In the genomic region with DNA sequence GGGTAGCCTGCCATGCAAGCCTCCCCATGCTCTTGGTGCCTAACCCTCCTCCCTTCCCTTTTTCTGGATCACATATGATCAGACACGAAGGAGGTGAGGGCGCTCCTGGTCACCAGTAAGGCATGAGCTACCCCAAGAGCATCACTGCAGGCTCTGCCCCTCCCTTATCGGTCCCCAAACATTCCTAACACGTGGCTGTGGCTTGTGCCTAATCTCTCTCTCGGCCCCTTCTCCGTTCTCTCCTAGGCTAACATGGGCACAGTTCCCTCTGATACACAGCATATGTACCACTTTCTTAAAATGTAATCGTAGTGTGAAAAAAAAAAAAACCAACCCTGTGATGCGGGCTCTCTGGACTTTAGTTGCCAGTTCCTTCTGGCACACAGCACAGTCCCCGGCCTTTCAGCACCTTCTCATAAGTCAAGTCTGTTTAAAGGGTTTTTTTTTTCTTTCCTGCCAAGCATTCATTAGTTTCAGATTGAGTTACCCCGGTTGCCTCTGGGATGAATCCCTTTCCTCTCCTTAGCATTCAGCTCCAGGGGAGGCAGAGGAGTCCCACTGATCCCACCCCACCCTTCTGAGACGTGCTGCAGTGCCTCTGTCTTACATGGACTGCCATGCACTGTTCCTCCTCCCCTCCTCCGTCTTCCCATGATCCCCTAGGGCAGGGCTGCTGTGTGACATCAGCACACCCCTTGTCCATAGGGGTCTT, we compare ENCODE assay signal across 10 mouse cellular contexts. TPM values are rescaled to one million over a fixed set of nuclear protein-coding genes. Genes with fewer than 3 reads are reported as not detected.
DNase-seq lines count a peak whose midpoint lies in the region; ATAC-seq and TF ChIP-seq lines count a peak whose summit lies in the region.
"Had no signal": no experiment of that assay in that cellular context is flagged by ENCODE, and none has a peak within 500 bp of the region (broad histone marks: within the 10 kb centered on the region; RNA-seq: fewer than 3 reads in every experiment).

No protein-coding gene starts in this region.

- H3K4me2 ChIP-seq in lung, embryonic 14.5 days, result no peak overlapping the region
- H3K4me2 ChIP-seq in embryonic facial prominence, embryonic 15.5 days (replicated peaks), result peak overlapping the region; percentile 37
- peak overlapping the region; percentile 44 for H3K4me2 ChIP-seq in intestine, postnatal 0 days (replicated peaks; ENCODE audit: low read depth)
- H3K4me2 ChIP-seq in neural tube, embryonic 15.5 days, result peak overlapping the region; percentile 15
- H3K4me2 ChIP-seq: kidney, embryonic 15.5 days; lung, embryonic 15.5 days had no signal

- 27% methylated on average over 12 of the region's 12 CpGs for WGBS in lung, embryonic 14.5 days
- 16% methylated on average over 12 of the region's 12 CpGs for WGBS in embryonic facial prominence, embryonic 15.5 days
- 39% methylated on average over 12 of the region's 12 CpGs for WGBS in intestine, postnatal 0 days
- WGBS in neural tube, embryonic 15.5 days, result 27% methylated on average over 12 of the region's 12 CpGs

- no peak for ATAC-seq in lung, embryonic 14.5 days (ENCODE audit: insufficient read depth)
- peak; percentile 42 for ATAC-seq in embryonic facial prominence, embryonic 15.5 days (ENCODE audit: insufficient number of reproducible peaks, low FRiP score, low TSS enrichment, low read depth)
- ATAC-seq in intestine, postnatal 0 days, result peak; percentile 39
- peak; percentile 66; the same call in 1 of the 2 replicates for ATAC-seq in neural tube, embryonic 15.5 days (ENCODE audit: low FRiP score)

- H3K9me3 ChIP-seq in lung, embryonic 14.5 days (ENCODE audit: low read depth, low read length), result no peaks in the 10 kb centered on the region
- no peaks in the 10 kb centered on the region for H3K9me3 ChIP-seq in embryonic facial prominence, embryonic 15.5 days (replicated peaks)
- H3K9me3 ChIP-seq in intestine, postnatal 0 days (ENCODE audit: control insufficient read depth), result no peaks in the 10 kb centered on the region
- no peaks in the 10 kb centered on the region for H3K9me3 ChIP-seq in neural tube, embryonic 15.5 days (replicated peaks)
- H3K9me3 ChIP-seq: kidney, embryonic 15.5 days; lung, embryonic 15.5 days had no signal

- peaks cover 34% of the 10 kb centered on the region for H3K4me1 ChIP-seq in lung, embryonic 14.5 days (ENCODE audit: insufficient read depth)
- peaks cover 43% of the 10 kb centered on the region for H3K4me1 ChIP-seq in embryonic facial prominence, embryonic 15.5 days
- H3K4me1 ChIP-seq in intestine, postnatal 0 days (replicated peaks; ENCODE audit: control insufficient read depth, insufficient read depth, low read length), result no peaks in the 10 kb centered on the region; the same call in 1 of the 2 replicates
- peaks cover 52% of the 10 kb centered on the region for H3K4me1 ChIP-seq in neural tube, embryonic 15.5 days

- H3K27me3 ChIP-seq in lung, embryonic 14.5 days (ENCODE audit: insufficient read depth, low read length), result no peaks in the 10 kb centered on the region
- no peaks in the 10 kb centered on the region for H3K27me3 ChIP-seq in embryonic facial prominence, embryonic 15.5 days
- no peaks in the 10 kb centered on the region for H3K27me3 ChIP-seq in intestine, postnatal 0 days (replicated peaks; ENCODE audit: control insufficient read depth, insufficient read depth, low read length)
- H3K27me3 ChIP-seq in neural tube, embryonic 15.5 days (replicated peaks), result no peaks in the 10 kb centered on the region
- H3K27me3 ChIP-seq: kidney, embryonic 15.5 days; lung, embryonic 15.5 days had no signal

- no peak for DNase-seq in lung, embryonic 14.5 days
- DNase-seq in lung, postnatal 14 days, result no peak
- DNase-seq in cerebellum, postnatal 10 days, result no peak
- no peak for DNase-seq in cerebellum, adult 8-10 months
- no peak for DNase-seq in gastrocnemius, postnatal 10 days

- H3K27ac ChIP-seq in lung, embryonic 14.5 days (ENCODE audit: low read depth), result peak overlapping the region; percentile 4; the same call in 1 of the 2 replicates
- peak overlapping the region; percentile 61 for H3K27ac ChIP-seq in embryonic facial prominence, embryonic 15.5 days (replicated peaks)
- no peak overlapping the region for H3K27ac ChIP-seq in intestine, postnatal 0 days (ENCODE audit: low read depth, low read length)
- peak overlapping the region; percentile 64 for H3K27ac ChIP-seq in neural tube, embryonic 15.5 days (replicated peaks)
- H3K27ac ChIP-seq: kidney, embryonic 15.5 days; lung, embryonic 15.5 days had no signal

- no peaks in the 10 kb centered on the region for H3K36me3 ChIP-seq in lung, embryonic 14.5 days (ENCODE audit: insufficient read depth)
- H3K36me3 ChIP-seq in embryonic facial prominence, embryonic 15.5 days, result no peaks in the 10 kb centered on the region
- H3K36me3 ChIP-seq in intestine, postnatal 0 days (ENCODE audit: control insufficient read depth, insufficient read depth), result no peaks in the 10 kb centered on the region
- H3K36me3 ChIP-seq in neural tube, embryonic 15.5 days, result no peaks in the 10 kb centered on the region
- H3K36me3 ChIP-seq: kidney, embryonic 15.5 days; lung, embryonic 15.5 days had no signal

- no peak overlapping the region for H3K9ac ChIP-seq in lung, embryonic 14.5 days
- H3K9ac ChIP-seq in embryonic facial prominence, embryonic 15.5 days, result no peak overlapping the region
- H3K9ac ChIP-seq in intestine, postnatal 0 days (ENCODE audit: low read depth, low read length), result no peak overlapping the region
- H3K9ac ChIP-seq in neural tube, embryonic 15.5 days (replicated peaks), result no peak overlapping the region
- H3K9ac ChIP-seq: kidney, embryonic 15.5 days; lung, embryonic 15.5 days had no signal

- no peak for TF ChIP-seq CTCF in lung, embryonic 14.5 days (IDR thresholded peaks at IDR 0.05; ENCODE audit: low read depth)
- no peak for TF ChIP-seq CTCF in intestine, postnatal 0 days (IDR thresholded peaks at IDR 0.05; ENCODE audit: low read depth)

- no peak overlapping the region for H3K4me3 ChIP-seq in lung, embryonic 14.5 days (ENCODE audit: low read depth, low read length)
- H3K4me3 ChIP-seq in embryonic facial prominence, embryonic 15.5 days (replicated peaks), result peak overlapping the region; percentile 2; the same call in 1 of the 2 replicates
- H3K4me3 ChIP-seq in intestine, postnatal 0 days (ENCODE audit: low read depth, low read length), result no peak overlapping the region
- no peak overlapping the region for H3K4me3 ChIP-seq in neural tube, embryonic 15.5 days (replicated peaks)
- H3K4me3 ChIP-seq: kidney, embryonic 15.5 days; lung, embryonic 15.5 days had no signal

RNA-seq across cellular contexts. Expression of gene Ank, which starts 19.2 kb away (rescaled TPM):
- polyA plus RNA-seq in lung, embryonic 14.5 days (2014; fragmentation: Nextera tagmentation; extraction: Ambion mirVana), result 9.2 and 9.6 TPM in 2 replicates
- 21.8 and 23.3 TPM in 2 replicates for polyA plus RNA-seq in embryonic facial prominence, embryonic 15.5 days (2015; fragmentation: Nextera tagmentation; extraction: Ambion mirVana)
- polyA plus RNA-seq in intestine, postnatal 0 days (2015; fragmentation: Nextera tagmentation; extraction: Ambion mirVana), result 20.9 and 24.0 TPM in 2 replicates
- 15.6 and 16.7 TPM in 2 replicates for polyA plus RNA-seq in neural tube, embryonic 15.5 days (2015; fragmentation: Nextera tagmentation; extraction: Ambion mirVana)
- total RNA-seq in gastrocnemius, postnatal 10 days (2021), result 10 to 100 TPM; 35.1 to 35.5 TPM
